Comparison of ENCODE assay signal across 22 mouse cellular contexts in the genomic region with DNA sequence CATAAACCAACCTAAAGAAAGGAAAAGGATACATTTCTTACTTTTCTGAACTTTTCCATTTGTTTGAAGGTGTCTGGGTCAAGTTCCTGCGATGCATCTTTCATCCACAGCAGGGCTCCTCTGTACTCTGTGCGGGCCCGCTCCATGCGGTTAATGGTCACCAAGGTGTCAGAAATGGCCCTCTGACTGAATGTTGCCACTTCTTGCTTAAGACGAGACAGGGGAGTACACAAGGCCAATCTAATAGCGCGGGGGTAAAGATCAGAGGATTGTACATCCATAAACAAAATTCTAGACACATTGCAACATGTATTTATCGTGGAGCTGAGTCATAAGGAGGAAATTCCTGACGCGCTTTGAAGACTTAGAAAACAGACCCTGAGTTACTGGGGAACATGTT. TPM values are rescaled to one million over a fixed set of nuclear protein-coding genes. Genes with fewer than 3 reads are reported as not detected.
DNase-seq lines count a peak whose midpoint lies in the region; ATAC-seq and TF ChIP-seq lines count a peak whose summit lies in the region.
"Had no signal": no experiment of that assay in that cellular context is flagged by ENCODE, and none has a peak within 500 bp of the region (broad histone marks: within the 10 kb centered on the region; RNA-seq: fewer than 3 reads in every experiment).

No protein-coding gene starts in this region.

- TF ChIP-seq CTCF in lung, postnatal 0 days (IDR thresholded peaks at IDR 0.05): no peak

- H3K9me3 ChIP-seq in lung, postnatal 0 days (ENCODE audit: low read length): no peaks in the 10 kb centered on the region
- no peaks in the 10 kb centered on the region for H3K9me3 ChIP-seq in midbrain, embryonic 11.5 days (ENCODE audit: control insufficient read depth, low read length)
- H3K9me3 ChIP-seq: embryonic facial prominence, embryonic 10.5 days; embryonic facial prominence, embryonic 12.5 days; forebrain, embryonic 13.5 days; forebrain, embryonic 15.5 days; G1E had no signal

- peak; percentile 22 for DNase-seq in adrenal gland, postnatal 14 days
- no peak for DNase-seq in adrenal gland, adult 2 months
- DNase-seq in lung, postnatal 0 days (ENCODE audit: low spot score): peak; percentile 33
- DNase-seq in lung, postnatal 36 days: no peak
- no peak for DNase-seq in midbrain, embryonic 11.5 days (ENCODE audit: low spot score, missing footprints)
- DNase-seq: adrenal gland, postnatal 36 days; B cell, adult 2 months; cerebellum, adult 11-12 months; cerebellum, adult 2 months; cerebellum, adult 9-10 months; cerebellum, postnatal 10 days; cerebellum, postnatal 25 days; forebrain, postnatal 0 days had no signal

- H3K36me3 ChIP-seq in lung, postnatal 0 days (ENCODE audit: insufficient read depth, low read length): no peaks in the 10 kb centered on the region
- H3K36me3 ChIP-seq in midbrain, embryonic 11.5 days (ENCODE audit: control insufficient read depth, insufficient read depth, low read length): no peaks in the 10 kb centered on the region
- H3K36me3 ChIP-seq: embryonic facial prominence, embryonic 10.5 days; embryonic facial prominence, embryonic 12.5 days; forebrain, embryonic 15.5 days had no signal

- WGBS in lung, postnatal 0 days: 77% methylated on average over 10 of the region's 10 CpGs
- WGBS in midbrain, embryonic 11.5 days: 92% methylated on average over 10 of the region's 10 CpGs

- H3K4me3 ChIP-seq in lung, postnatal 0 days (ENCODE audit: low read depth, low read length): no peak overlapping the region
- no peak overlapping the region for H3K4me3 ChIP-seq in midbrain, embryonic 11.5 days (ENCODE audit: low read depth, low read length)
- H3K4me3 ChIP-seq: embryonic facial prominence, embryonic 10.5 days; embryonic facial prominence, embryonic 12.5 days; forebrain, embryonic 13.5 days; forebrain, embryonic 15.5 days had no signal

- H3K27me3 ChIP-seq in lung, postnatal 0 days (replicated peaks; ENCODE audit: insufficient read depth, low read length): no peaks in the 10 kb centered on the region
- H3K27me3 ChIP-seq in midbrain, embryonic 11.5 days (ENCODE audit: control insufficient read depth, insufficient read depth, low read length): no peaks in the 10 kb centered on the region
- H3K27me3 ChIP-seq: CH12.LX; embryonic facial prominence, embryonic 12.5 days; forebrain, embryonic 13.5 days; forebrain, embryonic 15.5 days; Patski had no signal

- H3K9ac ChIP-seq in lung, postnatal 0 days (replicated peaks; ENCODE audit: low read depth): no peak overlapping the region
- H3K9ac ChIP-seq in midbrain, embryonic 11.5 days (ENCODE audit: low read length): no peak overlapping the region
- H3K9ac ChIP-seq: embryonic facial prominence, embryonic 12.5 days; forebrain, embryonic 13.5 days; forebrain, embryonic 15.5 days; forebrain, postnatal 0 days had no signal

- peak; percentile 15; the same call in 1 of the 2 replicates for TF ChIP-seq EP300 in lung, postnatal 0 days (IDR thresholded peaks at IDR 0.05)

- ATAC-seq in lung, postnatal 0 days: no peak
- ATAC-seq in midbrain, embryonic 11.5 days (ENCODE audit: low FRiP score): no peak
- ATAC-seq: activated CD4-positive, CD25-positive, alpha-beta regulatory T cell, adult 4 months; CD4-positive, CD25-positive, alpha-beta regulatory T cell, adult 4 months; forebrain, embryonic 13.5 days; forebrain, embryonic 15.5 days; forebrain, postnatal 0 days; Patski had no signal

- H3K27ac ChIP-seq in lung, postnatal 0 days (ENCODE audit: low read length): no peak overlapping the region
- H3K27ac ChIP-seq in midbrain, embryonic 11.5 days (ENCODE audit: low read depth, low read length): no peak overlapping the region
- H3K27ac ChIP-seq: embryonic facial prominence, embryonic 10.5 days; embryonic facial prominence, embryonic 12.5 days; forebrain, embryonic 13.5 days; forebrain, embryonic 15.5 days had no signal

- H3K4me1 ChIP-seq in lung, postnatal 0 days (ENCODE audit: insufficient read depth, low read depth, low read length): no peaks in the 10 kb centered on the region
- H3K4me1 ChIP-seq in midbrain, embryonic 11.5 days (ENCODE audit: control insufficient read depth, insufficient read depth, low read length): no peaks in the 10 kb centered on the region
- H3K4me1 ChIP-seq: embryonic facial prominence, embryonic 10.5 days; embryonic facial prominence, embryonic 12.5 days; forebrain, embryonic 13.5 days; forebrain, embryonic 15.5 days had no signal

- no peak overlapping the region for H3K4me2 ChIP-seq in lung, postnatal 0 days (replicated peaks; ENCODE audit: low read depth, low read length)
- no peak overlapping the region for H3K4me2 ChIP-seq in midbrain, embryonic 11.5 days
- H3K4me2 ChIP-seq: embryonic facial prominence, embryonic 12.5 days; forebrain, embryonic 13.5 days; forebrain, embryonic 15.5 days had no signal

RNA-seq across cellular contexts. Expression of gene Ica1l, which starts 29.2 kb away (rescaled TPM):
- 1.7 and 2.1 TPM in 2 replicates for total RNA-seq in adrenal gland, postnatal 14 days (2021)
- total RNA-seq in adrenal gland, adult 2 months (2021): 1 to 10 TPM; 1.6 to 2.3 TPM
- 0.03 and 0.15 TPM in 2 replicates for polyA plus RNA-seq in adrenal gland, adult 2 months (2012; rRNA removed)
- 0.39 and 0.62 TPM in 2 replicates for polyA plus RNA-seq in lung, postnatal 0 days (2015; fragmentation: Nextera tagmentation; extraction: Ambion mirVana)
- 3.6 and 3.7 TPM in 2 replicates for polyA plus RNA-seq in midbrain, embryonic 11.5 days (2014; fragmentation: Nextera tagmentation; extraction: Ambion mirVana)

Comparison
In these comparisons a context has a peak if more than half of its experiments do, and no peak if none do; other contexts are left out.
1. DNase-seq: peak in adrenal gland, postnatal 14 days (single experiment) and lung, postnatal 0 days (single experiment); none in adrenal gland, adult 2 months (single experiment), lung, postnatal 36 days (single experiment) and midbrain, embryonic 11.5 days (single experiment).